Mouse (Mus musculus) lung, postnatal 0 days (tissue): ENCODE measurements around the gene Tesc.

Experiments used
- CTCF ChIP-seq: IDR thresholded peaks from 2 replicates; pipeline ENCODE4 v1.5.1; 2016; ENCODE audit warnings: antibody characterized with exemption, mild to moderate bottlenecking
- EP300 ChIP-seq: IDR thresholded peaks from 2 replicates; pipeline ENCODE4 v1.6.1; 2016; ENCODE audit warnings: antibody characterized with exemption, mild to moderate bottlenecking, control low read depth

GRCm38 (mm10) chr5:118093321-118094035, 65.9 kb downstream of the Tesc start:
- TF ChIP-seq CTCF: peak; percentile 18; the same call in 1 of the 2 replicates
- TF ChIP-seq EP300: no peak
